Mouse (Mus musculus): ENCODE measurements around the gene Tmem186. TPM values are rescaled to one million over a fixed set of nuclear protein-coding genes. Genes with fewer than 3 reads are reported as not detected.

Tmem186 gene
- total RNA-seq, 2 experiments from 2014 or later, result 9.1 to 21.9 TPM

DNA sequence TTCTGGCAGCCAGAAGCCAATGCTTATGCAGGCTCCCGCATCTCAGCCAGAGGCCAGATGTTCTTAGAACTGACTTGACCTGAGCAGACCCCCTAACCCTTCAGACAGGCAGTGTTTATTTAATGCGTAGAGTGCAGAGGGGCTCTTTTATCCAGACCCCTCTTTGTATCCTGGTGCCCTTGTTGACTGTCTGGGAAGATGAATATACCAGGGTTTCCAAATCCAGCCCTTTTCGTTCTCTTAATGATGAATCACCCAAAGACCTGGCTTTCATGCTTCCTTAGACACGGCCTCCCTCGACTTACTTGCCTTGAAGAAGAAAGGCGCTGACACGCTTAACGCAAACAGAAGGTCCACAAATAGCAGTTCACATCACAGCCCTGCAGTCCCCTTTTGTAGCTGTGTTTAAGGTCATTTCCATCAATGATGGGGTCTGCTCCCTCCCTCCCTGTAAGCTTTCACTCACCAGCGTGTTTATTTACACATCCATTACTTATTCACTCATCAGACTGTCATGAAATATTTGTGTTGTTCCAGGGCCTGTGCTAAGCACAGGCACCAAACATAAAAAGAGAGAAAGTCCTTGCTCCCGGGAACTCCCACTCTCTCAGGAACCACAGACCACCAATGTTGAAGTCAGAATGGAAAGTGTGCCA is 17.7 kb downstream of the Tmem186 start:
- ATAC-seq (replicated peaks; ENCODE audit: poor library complexity, severe bottlenecking), result no peak

DNA sequence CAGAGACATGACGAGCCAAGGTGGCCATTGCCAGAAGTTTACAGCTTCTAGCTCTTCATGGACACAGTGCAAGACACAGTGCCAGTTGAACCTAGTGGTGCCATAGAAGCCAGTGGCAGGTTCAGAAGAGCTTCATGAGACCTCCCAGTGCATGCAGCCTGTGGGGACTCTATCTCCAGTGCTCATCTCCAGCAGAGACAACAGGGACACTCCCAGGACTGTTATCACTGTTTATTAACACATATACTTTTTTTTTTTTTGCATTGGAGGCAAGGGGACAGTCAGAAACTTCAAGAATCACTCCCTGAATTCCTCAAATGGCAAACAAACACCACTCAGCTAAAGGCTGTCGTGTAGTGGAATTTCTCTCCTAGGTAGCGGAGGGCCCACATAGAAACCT is 24.1 kb downstream of the Tmem186 start:
- ATAC-seq (replicated peaks; ENCODE audit: poor library complexity, severe bottlenecking), result no peak

DNA sequence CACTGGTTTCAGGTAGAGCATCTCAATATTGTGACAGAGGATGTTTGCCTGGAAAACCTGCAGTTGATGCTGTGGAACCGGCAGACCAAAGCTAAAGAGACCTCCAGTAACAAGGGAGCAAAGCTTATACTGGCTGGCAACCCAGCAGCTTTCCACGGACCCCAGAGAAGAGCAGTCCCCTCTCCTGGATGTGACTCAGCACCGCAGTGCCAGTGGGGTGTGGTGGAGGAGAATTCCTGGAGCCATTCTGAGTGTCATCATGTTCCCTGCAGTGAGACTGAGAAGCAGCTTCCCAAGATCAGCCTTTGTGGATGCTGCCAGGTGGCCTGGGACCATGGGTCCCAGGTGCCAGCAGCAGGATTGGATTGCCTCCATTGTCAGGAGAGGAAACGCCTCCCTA is 24.5 kb downstream of the Tmem186 start:
- no peak for ATAC-seq (replicated peaks; ENCODE audit: poor library complexity, severe bottlenecking)

DNA sequence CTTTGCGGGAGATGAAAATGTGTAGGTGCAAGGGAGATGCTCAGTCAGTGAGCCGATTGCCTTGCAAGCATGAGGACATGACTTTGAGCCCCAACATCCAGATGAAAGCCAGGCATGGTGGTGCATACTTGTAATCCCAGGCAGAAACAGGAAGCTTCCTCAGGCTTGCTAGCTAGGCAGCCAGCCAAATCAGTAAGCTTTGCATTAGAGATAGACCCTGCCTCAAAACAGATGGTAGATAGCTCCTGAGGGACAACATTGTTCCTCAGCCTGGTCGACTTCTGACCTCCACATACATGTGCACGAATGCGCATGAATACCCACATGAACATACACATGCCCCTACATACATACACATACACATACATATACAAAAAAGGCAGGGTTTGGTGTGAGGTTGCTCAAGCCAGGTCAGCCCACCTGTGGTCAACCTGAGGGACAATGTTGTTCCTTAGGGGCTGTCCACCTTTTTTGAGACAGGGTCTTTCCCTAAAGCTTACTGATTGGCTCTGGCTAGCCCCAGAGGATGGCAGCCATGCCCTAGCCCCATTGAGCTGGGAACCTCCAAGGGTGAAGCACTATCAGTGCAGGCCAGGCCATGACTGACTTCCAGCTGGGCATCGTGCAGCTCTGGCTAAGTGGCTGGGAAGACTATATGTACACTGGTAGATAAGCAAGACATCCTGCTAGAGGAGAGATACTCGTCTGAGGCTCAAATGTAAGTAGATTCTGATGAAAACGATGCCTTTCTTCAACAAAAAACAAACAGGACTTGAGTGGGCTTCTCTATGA is 25.1 kb downstream of the Tmem186 start:
- no peak for ATAC-seq (replicated peaks; ENCODE audit: poor library complexity, severe bottlenecking)

DNA sequence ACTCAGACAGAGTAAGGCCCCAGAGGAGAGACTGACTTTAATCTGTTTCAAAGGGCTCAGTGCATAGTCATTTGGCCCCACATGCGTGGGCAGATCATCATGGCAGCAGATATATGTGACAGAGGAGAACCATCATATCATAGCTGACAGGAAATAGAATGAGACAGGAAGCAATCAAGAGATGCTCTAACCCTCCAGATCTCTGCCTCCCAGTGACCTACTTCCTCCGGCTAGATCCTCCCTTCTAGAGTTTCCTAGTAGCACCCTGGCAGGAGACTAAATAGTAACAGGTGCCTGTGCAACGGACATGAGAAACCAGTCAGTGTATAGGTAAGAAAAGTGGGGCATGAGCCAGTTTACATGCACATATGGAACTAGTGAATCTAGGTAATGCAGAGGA is 27.1 kb downstream of the Tmem186 start:
- ATAC-seq (replicated peaks; ENCODE audit: poor library complexity, severe bottlenecking), result no peak

DNA sequence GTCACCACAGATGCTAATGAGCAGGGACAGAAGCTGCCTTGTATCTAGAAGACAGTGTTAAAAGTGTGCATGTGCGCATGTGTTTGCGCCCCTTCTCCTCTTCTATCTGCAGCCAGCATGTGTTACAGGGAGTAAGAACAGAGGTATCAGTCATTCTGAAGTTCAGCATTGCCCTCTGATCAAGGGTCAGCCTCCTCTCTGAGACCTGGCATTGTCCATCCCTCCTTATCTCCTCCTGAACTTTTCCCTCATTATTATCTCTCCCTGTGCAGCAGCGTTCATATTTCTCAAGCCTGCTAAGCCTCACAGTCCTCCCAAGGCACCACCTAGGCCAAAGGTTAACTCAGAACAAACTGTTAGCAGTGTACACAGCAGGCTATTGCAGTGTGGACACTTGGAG is 33.7 kb downstream of the Tmem186 start:
- no peak for ATAC-seq (replicated peaks; ENCODE audit: poor library complexity, severe bottlenecking)

DNA sequence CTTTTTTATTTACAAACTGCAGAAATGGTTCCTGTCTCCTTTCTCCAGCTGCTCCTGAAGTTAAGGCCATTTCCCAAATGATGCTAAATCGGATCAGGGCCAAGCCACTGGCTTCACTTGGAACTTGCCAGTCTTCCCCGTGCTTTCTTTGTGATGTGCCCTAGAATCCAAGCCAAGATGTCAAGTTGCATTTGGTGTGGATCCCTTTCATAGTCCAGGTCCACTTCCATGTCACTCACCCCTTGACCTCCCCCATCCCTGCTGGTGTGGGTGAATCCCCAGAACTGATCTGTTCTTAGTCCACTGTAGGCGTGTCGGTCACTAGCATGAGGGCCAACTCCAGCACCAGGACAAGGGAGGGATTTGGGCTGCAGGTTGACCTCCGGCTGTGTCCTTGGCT is 40.0 kb downstream of the Tmem186 start:
- no peak for ATAC-seq (replicated peaks; ENCODE audit: poor library complexity, severe bottlenecking)

DNA sequence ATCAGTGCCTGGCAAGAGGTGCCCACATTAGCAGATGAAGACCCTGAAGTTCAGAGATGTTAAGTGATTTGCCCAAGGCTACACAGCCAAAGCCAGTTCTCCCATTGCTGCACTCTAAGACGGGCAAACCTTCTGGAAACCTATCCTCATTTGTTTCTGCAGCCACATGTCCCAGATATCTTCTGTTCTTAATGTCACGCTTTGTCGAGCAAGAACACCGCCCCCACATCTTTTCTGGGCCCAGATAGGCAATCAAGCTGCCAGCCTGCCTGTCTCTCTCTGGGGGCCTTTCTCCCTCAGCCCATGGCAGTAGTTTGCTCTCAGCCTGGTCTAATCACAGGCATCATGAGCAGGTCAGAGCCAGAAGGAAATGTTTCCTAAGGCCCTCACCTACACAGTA is 41.2 kb downstream of the Tmem186 start:
- no peak for ATAC-seq (replicated peaks; ENCODE audit: poor library complexity, severe bottlenecking)

DNA sequence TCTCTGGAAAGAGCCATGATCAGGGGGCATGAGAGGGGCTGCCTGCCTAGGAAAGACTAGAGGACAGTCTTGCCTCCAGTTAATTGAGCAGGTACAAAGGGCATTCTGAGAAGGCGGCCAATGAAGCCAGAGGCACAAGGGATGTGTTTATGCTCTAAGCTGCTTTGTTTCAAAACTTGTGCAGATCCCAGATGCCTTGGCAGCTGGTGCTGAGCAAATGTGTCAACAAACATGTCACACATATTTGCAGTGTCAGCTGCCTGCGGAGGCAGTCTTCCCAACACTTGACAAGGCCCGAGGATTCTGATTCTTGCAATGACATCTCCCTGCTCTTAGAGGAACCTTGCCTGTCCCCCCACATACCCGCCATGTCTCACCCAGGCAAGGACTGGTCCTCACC is 42.1 kb downstream of the Tmem186 start:
- no peak for ATAC-seq (replicated peaks; ENCODE audit: poor library complexity, severe bottlenecking)

DNA sequence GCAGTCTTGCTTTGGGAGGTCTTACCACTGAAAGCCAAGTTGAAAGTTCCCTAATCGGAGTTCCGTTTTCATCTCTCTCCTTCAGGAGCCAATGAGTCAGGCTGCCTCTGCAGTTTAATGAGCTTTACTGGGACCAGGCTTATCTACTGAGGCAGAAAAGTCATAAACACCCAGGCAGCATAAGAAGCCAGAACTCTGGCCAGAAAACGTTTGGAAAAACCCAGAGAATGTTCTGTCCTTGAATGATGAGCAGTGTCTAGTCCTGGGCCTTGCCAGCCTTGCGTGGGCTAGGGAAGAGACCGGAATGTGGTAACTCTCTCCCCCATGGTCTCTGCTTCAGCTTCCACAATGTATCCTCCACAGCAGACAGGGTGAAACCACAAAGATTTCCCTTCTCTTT is 52.5 kb downstream of the Tmem186 start:
- no peak for ATAC-seq (replicated peaks; ENCODE audit: poor library complexity, severe bottlenecking)

DNA sequence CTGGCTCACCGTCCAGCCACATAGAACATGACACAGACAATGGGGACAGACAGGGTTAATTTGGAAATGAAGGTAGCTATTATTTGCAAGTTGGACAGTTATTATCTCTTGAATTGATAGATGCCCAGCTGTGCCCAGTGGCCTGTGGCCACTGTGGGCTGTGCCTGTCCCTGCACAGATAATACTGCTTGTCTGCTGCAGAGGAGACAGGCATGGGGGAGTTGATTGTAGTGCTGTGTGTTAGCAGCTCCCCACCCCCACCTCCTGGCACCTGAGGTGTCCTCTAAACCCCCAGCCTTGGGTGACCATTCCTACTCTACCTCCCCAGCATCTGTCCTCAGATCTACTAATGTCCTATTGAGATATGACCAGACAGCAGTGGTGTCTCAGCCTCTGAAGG is 53.3 kb downstream of the Tmem186 start:
- ATAC-seq (replicated peaks; ENCODE audit: poor library complexity, severe bottlenecking), result no peak

Other genes with a start within 250 kb of the Tmem186 start
- gene Tmem114, start 212.6 kb downstream of the Tmem186 start, total RNA-seq (2014; fragmentation: Nextera tagmentation), result not detected in 2 replicates
- not detected in 2 replicates for gene Tmem114, start 212.6 kb downstream of the Tmem186 start, total RNA-seq (2017)
- gene Mettl22, start 166.9 kb downstream of the Tmem186 start, total RNA-seq (2014; fragmentation: Nextera tagmentation), result 23.8 and 25.0 TPM in 2 replicates
- gene Mettl22, start 166.9 kb downstream of the Tmem186 start, total RNA-seq (2017), result 10.3 and 11.5 TPM in 2 replicates
- gene Abat, start 124.3 kb downstream of the Tmem186 start, total RNA-seq (2014; fragmentation: Nextera tagmentation), result not detected in 2 replicates
- gene Abat, start 124.3 kb downstream of the Tmem186 start, total RNA-seq (2017), result not detected in 2 replicates
- 59.0 and 70.4 TPM in 2 replicates for gene Pmm2, start within 50 bp of the Tmem186 start, total RNA-seq (2014; fragmentation: Nextera tagmentation)
- gene Pmm2, start within 50 bp of the Tmem186 start, total RNA-seq (2017), result 45.5 and 59.1 TPM in 2 replicates
- 4.0 and 9.1 TPM in 2 replicates for gene Carhsp1, start 34.4 kb upstream of the Tmem186 start, total RNA-seq (2014; fragmentation: Nextera tagmentation)
- 3.9 and 6.2 TPM in 2 replicates for gene Carhsp1, start 34.4 kb upstream of the Tmem186 start, total RNA-seq (2017)
- not detected in 2 replicates for gene Gm5767, start 43.1 kb upstream of the Tmem186 start, total RNA-seq (2014; fragmentation: Nextera tagmentation)
- not detected in 2 replicates for gene Gm5767, start 43.1 kb upstream of the Tmem186 start, total RNA-seq (2017)
- 130 and 144 TPM in 2 replicates for gene Usp7, start 154.6 kb upstream of the Tmem186 start, total RNA-seq (2014; fragmentation: Nextera tagmentation)
- 142 and 158 TPM in 2 replicates for gene Usp7, start 154.6 kb upstream of the Tmem186 start, total RNA-seq (2017)
- 39.6 and 41.3 TPM in 2 replicates for gene 1810013L24Rik, start 192.4 kb upstream of the Tmem186 start, total RNA-seq (2014; fragmentation: Nextera tagmentation)
- 37.1 and 53.9 TPM in 2 replicates for gene 1810013L24Rik, start 192.4 kb upstream of the Tmem186 start, total RNA-seq (2017)